Mouse (Mus musculus) midbrain, embryonic 11.5 days (tissue): ENCODE results near the gene Hist3h2ba. TPM values are rescaled to one million over a fixed set of nuclear protein-coding genes. Genes with fewer than 3 reads are reported as not detected.
A peak's percentile ranks its signal among the peaks of the same experiment; 100 is the strongest.

Experiments
- ATAC-seq: fragments of 200-750 bp; cut with Nextera tagmentation; 2 replicates; pipeline ENCODE4 v1.8.0; 2017; ENCODE audit warnings: moderate TSS enrichment, moderate library complexity; ENCODE audit not compliant: low FRiP score
- DNase-seq: peaks from one replicate; pipeline ENCODE4 v3.0.0; 2015; ENCODE audit warnings: low spot score; ENCODE audit errors: missing footprints
- H3K27ac ChIP-seq: fragments of 300-500 bp; sonication (generic); 2 replicates; pipeline ENCODE4 v1.5.1; 2014; ENCODE audit warnings: low read depth, low read length
- H3K27me3 ChIP-seq: fragments of 300-500 bp; sonication (generic); 2 replicates; pipeline ENCODE4 v1.6.1; 2014; ENCODE audit warnings: mild to moderate bottlenecking, low read length, moderate library complexity, mixed read lengths; ENCODE audit not compliant: control insufficient read depth, insufficient read depth
- H3K36me3 ChIP-seq: fragments of 300-500 bp; sonication (generic); 2 replicates; pipeline ENCODE4 v1.6.1; 2014; ENCODE audit warnings: mild to moderate bottlenecking, low read length, moderate library complexity, mixed read lengths; ENCODE audit not compliant: control insufficient read depth, insufficient read depth
- H3K4me1 ChIP-seq: fragments of 300-500 bp; sonication (generic); 2 replicates; pipeline ENCODE4 v1.6.1; 2014; ENCODE audit warnings: low read length; ENCODE audit not compliant: control insufficient read depth, insufficient read depth
- H3K4me2 ChIP-seq: fragments of 300-500 bp; sonication (generic); 2 replicates; pipeline ENCODE4 v1.6.1; 2014; ENCODE audit warnings: mild to moderate bottlenecking, moderate library complexity
- H3K4me3 ChIP-seq: fragments of 300-500 bp; sonication (generic); 2 replicates; pipeline ENCODE4 v1.5.1; 2014; ENCODE audit warnings: low read depth, low read length
- H3K9ac ChIP-seq: fragments of 300-500 bp; sonication (generic); 2 replicates; pipeline ENCODE4 v1.6.1; 2014; ENCODE audit warnings: low read length
- H3K9me3 ChIP-seq: fragments of 300-500 bp; sonication (generic); 2 replicates; pipeline ENCODE4 v1.6.1; 2016; ENCODE audit warnings: low read length; ENCODE audit not compliant: control insufficient read depth
- WGBS: fragments of 180-500 bp; shearing (Covaris S2); extraction: QIAGEN DNeasy Blood & Tissue Kit; methylation state at CpG from one replicate; pipeline ENCODE4 v1.1.7; 2014; 5-methylcytosine and 5-hydroxymethylcytosine counted together
- polyA plus RNA-seq: library from polyadenylated mRNA; unstranded; fragments of >200 nt; fragmentation: Nextera tagmentation; extraction: Ambion mirVana; gene quantifications from 2 replicates; pipeline ENCODE4 v1.2.1, GENCODE M21; 2014

Gene Hist3h2ba
- polyA plus RNA-seq, 1 experiment from 2014 or later = 101 TPM

- ATAC-seq (no peak), DNase-seq (no peak)
- Histone ChIP-seq H3K4me1 (peaks cover 22% of the 10 kb centered on the region), H3K27ac (no peak overlapping the region), H3K4me2 (peak overlapping the region; percentile 95), H3K9ac (peak overlapping the region; percentile 86), H3K27me3 (no peaks in the 10 kb centered on the region), H3K36me3 (peaks cover 2% of the 10 kb centered on the region; the same call in 1 of the 2 replicates), H3K4me3 (peak overlapping the region; percentile 87), H3K9me3 (no peaks in the 10 kb centered on the region)
- 85% methylated on average over 3 of the region's 3 CpGs for WGBS
Measured at GRCm38 (mm10) chr11:58979183-58979582, 30.5 kb downstream of the Hist3h2ba start.

DNA sequence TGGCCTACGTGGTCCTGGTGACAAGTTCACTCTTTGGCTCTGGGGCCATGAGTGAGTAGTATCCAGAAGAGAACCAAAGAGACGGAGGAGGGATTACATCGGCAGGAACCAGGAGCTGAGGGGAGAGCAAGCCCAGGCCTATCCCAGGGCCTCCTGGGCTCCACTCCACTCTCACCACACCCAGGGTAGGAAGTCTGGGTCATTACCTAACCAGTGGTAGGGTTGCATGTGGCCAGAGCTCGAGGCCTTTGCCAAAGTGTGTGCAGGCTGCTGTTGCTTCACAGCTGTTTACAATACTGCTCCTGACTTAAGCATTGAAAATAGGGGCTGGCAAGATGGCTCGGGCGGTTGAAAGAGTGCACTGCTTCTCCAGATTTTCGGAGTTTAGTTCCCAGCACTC, 30.9 kb downstream of the Hist3h2ba start:
- ATAC-seq (no peak), DNase-seq (no peak)
- 84% methylated on average over 7 of the region's 7 CpGs for WGBS
- peak overlapping the region; percentile 44; the same call in 1 of the 2 replicates for H3K9ac ChIP-seq
- no peak overlapping the region for H3K27ac ChIP-seq
- peaks cover 2% of the 10 kb centered on the region; the same call in 1 of the 2 replicates for H3K36me3 ChIP-seq
- peaks cover 22% of the 10 kb centered on the region for H3K4me1 ChIP-seq
- no peaks in the 10 kb centered on the region for H3K9me3 ChIP-seq
- H3K4me3 ChIP-seq = peak overlapping the region; percentile 87; the same call in 1 of the 2 replicates
- no peaks in the 10 kb centered on the region for H3K27me3 ChIP-seq
- H3K4me2 ChIP-seq = peak overlapping the region; percentile 95

- no peak for DNase-seq
- Histone ChIP-seq H3K9me3 (no peaks in the 10 kb centered on the region), H3K27ac (no peak overlapping the region), H3K9ac (no peak overlapping the region), H3K4me2 (no peak overlapping the region), H3K27me3 (no peaks in the 10 kb centered on the region), H3K4me3 (no peak overlapping the region), H3K4me1 (peaks cover 20% of the 10 kb centered on the region), H3K36me3 (peaks cover 2% of the 10 kb centered on the region; the same call in 1 of the 2 replicates)
- ATAC-seq = no peak
- 75% methylated on average over 5 of the region's 5 CpGs for WGBS
Measured at GRCm38 (mm10) chr11:58980381-58980990, 31.8 kb downstream of the Hist3h2ba start.

DNA sequence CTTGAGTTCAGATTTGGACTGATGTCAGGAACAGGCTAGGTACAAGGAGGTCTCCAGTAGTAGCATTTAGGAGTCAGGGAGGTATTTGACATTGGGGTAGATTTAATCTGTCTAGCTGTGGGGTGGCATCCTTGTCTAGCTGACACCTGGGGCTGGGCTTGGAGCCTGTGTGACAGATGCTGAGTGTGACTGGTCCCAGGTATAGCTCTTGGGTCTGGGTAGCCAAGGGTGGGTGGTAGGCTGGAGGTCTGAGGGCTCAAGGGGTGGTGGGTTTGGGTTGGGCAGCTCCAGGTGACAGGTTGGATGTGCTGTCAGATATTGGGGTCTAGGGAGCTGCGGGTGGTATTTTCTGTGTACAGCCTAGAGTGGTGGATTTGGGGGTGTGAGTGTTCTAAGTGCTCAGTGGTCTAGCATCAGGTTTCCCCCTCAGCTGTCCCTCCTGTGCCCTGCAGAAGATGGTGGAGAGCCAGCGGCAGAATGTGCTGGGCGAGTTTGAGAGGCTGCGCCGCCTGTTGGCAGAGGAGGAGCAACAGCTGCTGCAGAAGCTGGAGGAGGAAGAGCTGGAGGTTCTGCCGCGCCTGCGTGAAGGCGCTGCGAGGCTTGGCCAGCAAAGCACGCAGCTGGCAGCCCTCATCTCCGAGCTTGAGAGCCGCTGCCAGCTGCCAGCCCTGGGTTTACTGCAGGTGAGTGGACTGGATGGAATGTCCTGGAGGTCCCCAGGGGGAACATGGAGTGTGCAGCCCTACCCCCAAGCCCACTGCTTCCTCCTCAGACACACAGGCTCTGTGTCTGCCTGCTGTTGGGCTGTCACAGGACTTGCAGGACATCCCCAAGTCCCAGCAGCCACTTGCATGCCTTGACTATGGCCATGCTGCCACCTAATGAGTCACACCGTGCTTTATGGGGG, 33.1 kb downstream of the Hist3h2ba start:
- DNase-seq (no peak), ATAC-seq (no peak)
- H3K4me2 ChIP-seq = no peak overlapping the region
- no peak overlapping the region for H3K27ac ChIP-seq
- 52% methylated on average over 14 of the region's 14 CpGs for WGBS
- H3K4me3 ChIP-seq = no peak overlapping the region
- no peaks in the 10 kb centered on the region for H3K27me3 ChIP-seq
- no peaks in the 10 kb centered on the region for H3K9me3 ChIP-seq
- H3K36me3 ChIP-seq = peaks cover 2% of the 10 kb centered on the region; the same call in 1 of the 2 replicates
- H3K9ac ChIP-seq = no peak overlapping the region
- peaks cover 17% of the 10 kb centered on the region for H3K4me1 ChIP-seq

GRCm38 (mm10) chr11:58982471-58983097, 33.9 kb downstream of the Hist3h2ba start:
- no peak for ATAC-seq
- Histone ChIP-seq H3K9me3 (no peaks in the 10 kb centered on the region), H3K36me3 (peaks cover 6% of the 10 kb centered on the region; the same call in 1 of the 2 replicates), H3K9ac (no peak overlapping the region), H3K27ac (no peak overlapping the region), H3K4me1 (peaks cover 14% of the 10 kb centered on the region), H3K4me2 (no peak overlapping the region), H3K4me3 (no peak overlapping the region), H3K27me3 (no peaks in the 10 kb centered on the region)
- DNase-seq = no peak
- WGBS = 91% methylated on average over 18 of the region's 18 CpGs

GRCm38 (mm10) chr11:58983691-58984341, 35.1 kb downstream of the Hist3h2ba start:
- Histone ChIP-seq H3K27me3 (no peaks in the 10 kb centered on the region), H3K27ac (no peak overlapping the region), H3K9me3 (no peaks in the 10 kb centered on the region), H3K4me2 (no peak overlapping the region), H3K36me3 (peaks cover 9% of the 10 kb centered on the region; the same call in 1 of the 2 replicates), H3K9ac (no peak overlapping the region), H3K4me3 (no peak overlapping the region), H3K4me1 (peaks cover 10% of the 10 kb centered on the region)
- DNase-seq (no peak), ATAC-seq (no peak)
- WGBS = 88% methylated on average over 6 of the region's 6 CpGs

DNA sequence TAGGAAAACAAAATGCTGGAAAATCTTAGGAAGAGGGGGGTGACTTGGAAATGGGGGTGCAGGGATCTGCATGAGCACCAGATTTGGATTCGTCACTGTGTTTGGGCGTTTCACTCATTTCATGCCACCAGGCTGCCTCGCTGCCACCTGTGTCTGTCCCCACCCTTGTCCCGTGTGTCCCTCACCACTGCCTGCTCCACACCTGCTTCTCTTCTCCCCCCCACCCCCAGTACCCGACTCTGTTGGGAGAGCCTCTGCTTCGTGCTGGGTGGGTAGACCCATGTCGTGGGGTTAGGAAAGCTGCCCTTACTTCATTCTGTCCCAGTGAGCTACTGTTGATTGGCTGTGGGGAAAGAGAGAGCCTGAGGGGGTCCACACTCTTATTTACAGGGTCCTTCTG, 35.9 kb downstream of the Hist3h2ba start:
- ATAC-seq (no peak), DNase-seq (no peak)
- Histone ChIP-seq H3K36me3 (peaks cover 13% of the 10 kb centered on the region; the same call in 1 of the 2 replicates), H3K4me1 (peaks cover 2% of the 10 kb centered on the region), H3K4me2 (no peak overlapping the region), H3K27ac (no peak overlapping the region), H3K9ac (no peak overlapping the region), H3K9me3 (no peaks in the 10 kb centered on the region), H3K4me3 (no peak overlapping the region), H3K27me3 (no peaks in the 10 kb centered on the region)
- 94% methylated on average over 7 of the region's 7 CpGs for WGBS

DNA sequence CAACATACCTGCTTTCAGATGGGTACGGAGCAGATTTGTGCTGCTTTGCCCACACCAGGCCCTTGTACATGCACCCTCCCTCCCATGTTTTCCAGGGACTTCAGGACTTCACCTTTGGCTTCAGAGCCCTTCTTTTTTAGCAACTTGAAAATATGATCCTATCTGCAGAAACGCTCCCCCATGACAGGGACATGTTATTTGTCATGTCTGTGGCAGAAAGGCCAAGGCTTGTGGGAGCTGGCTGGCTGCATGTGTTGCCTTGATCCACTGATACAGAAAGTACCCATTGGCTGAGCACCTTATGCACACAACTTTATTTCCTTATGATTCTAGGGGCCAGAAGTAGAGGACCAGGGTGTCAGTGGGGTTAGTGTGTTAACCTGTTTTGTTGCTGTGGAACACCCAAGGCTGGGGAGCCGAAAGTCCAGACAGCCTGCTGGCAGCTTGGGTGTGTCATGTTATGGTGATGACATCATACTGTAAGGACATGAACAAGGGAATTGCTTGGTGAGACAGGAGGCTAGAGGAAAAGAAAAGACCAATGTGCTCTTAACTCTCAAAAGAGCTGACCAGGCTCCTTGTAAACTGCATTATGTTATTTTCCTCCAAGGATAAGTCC, 36.7 kb downstream of the Hist3h2ba start:
- no peaks in the 10 kb centered on the region for H3K9me3 ChIP-seq
- H3K27me3 ChIP-seq = no peaks in the 10 kb centered on the region
- H3K4me2 ChIP-seq = no peak overlapping the region
- no peaks in the 10 kb centered on the region for H3K4me1 ChIP-seq
- peaks cover 13% of the 10 kb centered on the region; the same call in 1 of the 2 replicates for H3K36me3 ChIP-seq
- DNase-seq (peak; percentile 74), ATAC-seq (no peak)
- H3K4me3 ChIP-seq = no peak overlapping the region
- no peak overlapping the region for H3K27ac ChIP-seq
- 94% methylated on average over 3 of the region's 3 CpGs for WGBS
- no peak overlapping the region for H3K9ac ChIP-seq
